ENCODE assay signal across 19 mouse cellular contexts in genomic region chr3:29803456-29803855, GRCm38 (mm10).
DNase-seq lines count a peak whose midpoint lies in the region; ATAC-seq and TF ChIP-seq lines count a peak whose summit lies in the region.
"Had no signal": no experiment of that assay in that cellular context is flagged by ENCODE, and none has a peak within 500 bp of the region (broad histone marks: within the 10 kb centered on the region; RNA-seq: fewer than 3 reads in every experiment).

No protein-coding gene starts in this region.

- H3K27me3 ChIP-seq in stomach, embryonic 16.5 days (ENCODE audit: control insufficient read depth, insufficient read depth, low read length) = no peaks in the 10 kb centered on the region; the same call in 1 of the 2 replicates
- no peaks in the 10 kb centered on the region for H3K27me3 ChIP-seq in stomach, postnatal 0 days (ENCODE audit: control insufficient read depth, insufficient read depth, low read length)
- no peaks in the 10 kb centered on the region for H3K27me3 ChIP-seq in embryonic facial prominence, embryonic 11.5 days (ENCODE audit: control insufficient read depth, insufficient read depth, low read length)
- no peaks in the 10 kb centered on the region for H3K27me3 ChIP-seq in limb, embryonic 12.5 days
- H3K27me3 ChIP-seq: embryonic facial prominence, embryonic 15.5 days; liver, embryonic 15.5 days had no signal

- no peak for TF ChIP-seq EP300 in stomach, postnatal 0 days (optimal IDR thresholded peaks at IDR 0.05)

- no peak overlapping the region for H3K4me3 ChIP-seq in stomach, embryonic 16.5 days (replicated peaks; ENCODE audit: low read length)
- H3K4me3 ChIP-seq in stomach, postnatal 0 days (ENCODE audit: low read depth, low read length) = no peak overlapping the region
- H3K4me3 ChIP-seq in embryonic facial prominence, embryonic 11.5 days (ENCODE audit: low read depth, low read length) = no peak overlapping the region
- H3K4me3 ChIP-seq in limb, embryonic 12.5 days (replicated peaks) = no peak overlapping the region
- H3K4me3 ChIP-seq: embryonic facial prominence, embryonic 15.5 days; liver, embryonic 15.5 days had no signal

- no peak overlapping the region for H3K4me2 ChIP-seq in stomach, embryonic 16.5 days (ENCODE audit: low read depth, low read length)
- no peak overlapping the region for H3K4me2 ChIP-seq in stomach, postnatal 0 days (replicated peaks; ENCODE audit: low read depth)
- no peak overlapping the region for H3K4me2 ChIP-seq in embryonic facial prominence, embryonic 11.5 days (ENCODE audit: low read depth, low read length)
- no peak overlapping the region; the same call in 1 of the 2 replicates for H3K4me2 ChIP-seq in limb, embryonic 12.5 days
- H3K4me2 ChIP-seq: embryonic facial prominence, embryonic 15.5 days; liver, embryonic 15.5 days had no signal

- no peaks in the 10 kb centered on the region for H3K36me3 ChIP-seq in stomach, embryonic 16.5 days (ENCODE audit: control insufficient read depth, insufficient read depth, low read length)
- no peaks in the 10 kb centered on the region for H3K36me3 ChIP-seq in stomach, postnatal 0 days (ENCODE audit: control insufficient read depth, insufficient read depth, low read length)
- H3K36me3 ChIP-seq in embryonic facial prominence, embryonic 11.5 days (replicated peaks; ENCODE audit: control insufficient read depth, insufficient read depth, low read depth, low read length) = no peaks in the 10 kb centered on the region
- H3K36me3 ChIP-seq in limb, embryonic 12.5 days = no peaks in the 10 kb centered on the region
- H3K36me3 ChIP-seq: embryonic facial prominence, embryonic 15.5 days; liver, embryonic 15.5 days had no signal

- no peak for TF ChIP-seq CTCF in stomach, postnatal 0 days (IDR thresholded peaks at IDR 0.05; ENCODE audit: low read depth)

- 36% methylated on average over 5 of the region's 5 CpGs for WGBS in stomach, embryonic 16.5 days
- WGBS in stomach, postnatal 0 days = 17% methylated on average over 5 of the region's 5 CpGs
- WGBS in embryonic facial prominence, embryonic 11.5 days = 24% methylated on average over 5 of the region's 5 CpGs
- WGBS in limb, embryonic 12.5 days = 16% methylated on average over 5 of the region's 5 CpGs

- ATAC-seq in stomach, embryonic 16.5 days (ENCODE audit: insufficient read depth, low FRiP score) = no peak
- ATAC-seq in stomach, postnatal 0 days (ENCODE audit: low FRiP score, low TSS enrichment) = no peak
- no peak for ATAC-seq in embryonic facial prominence, embryonic 11.5 days (replicated peaks; ENCODE audit: insufficient number of reproducible peaks, low FRiP score, low TSS enrichment, low read depth)
- ATAC-seq in limb, embryonic 12.5 days (ENCODE audit: insufficient number of reproducible peaks, insufficient read depth, low FRiP score, low TSS enrichment, low read depth) = 0 out of 2 replicates have a peak, but pooled peaks have one; percentile 56
- ATAC-seq: Patski had no signal

- H3K9me3 ChIP-seq in stomach, embryonic 16.5 days (replicated peaks; ENCODE audit: control insufficient read depth, low read length) = no peaks in the 10 kb centered on the region
- H3K9me3 ChIP-seq in stomach, postnatal 0 days (ENCODE audit: control insufficient read depth, low read length) = no peaks in the 10 kb centered on the region
- no peaks in the 10 kb centered on the region for H3K9me3 ChIP-seq in embryonic facial prominence, embryonic 11.5 days (replicated peaks; ENCODE audit: control insufficient read depth, low read length)
- H3K9me3 ChIP-seq in limb, embryonic 12.5 days = no peaks in the 10 kb centered on the region
- H3K9me3 ChIP-seq: embryonic facial prominence, embryonic 15.5 days; liver, embryonic 15.5 days had no signal

- 0 out of 2 replicates have a peak, but pooled peaks cover 2% of the 10 kb centered on the region for H3K4me1 ChIP-seq in stomach, embryonic 16.5 days (ENCODE audit: control insufficient read depth, insufficient read depth, low read length)
- H3K4me1 ChIP-seq in stomach, postnatal 0 days (replicated peaks; ENCODE audit: control insufficient read depth, insufficient read depth) = no peaks in the 10 kb centered on the region
- H3K4me1 ChIP-seq in embryonic facial prominence, embryonic 11.5 days (ENCODE audit: control insufficient read depth, insufficient read depth, low read length) = no peaks in the 10 kb centered on the region
- H3K4me1 ChIP-seq in limb, embryonic 12.5 days (replicated peaks) = peaks cover 7% of the 10 kb centered on the region
- H3K4me1 ChIP-seq: liver, embryonic 15.5 days had no signal

- H3K27ac ChIP-seq in stomach, embryonic 16.5 days (ENCODE audit: low read length) = peak overlapping the region; percentile 23; the same call in 1 of the 2 replicates
- no peak overlapping the region for H3K27ac ChIP-seq in stomach, postnatal 0 days (replicated peaks)
- no peak overlapping the region for H3K27ac ChIP-seq in embryonic facial prominence, embryonic 11.5 days (replicated peaks; ENCODE audit: low read depth, low read length)
- peak overlapping the region; percentile 72; the same call in 1 of the 2 replicates for H3K27ac ChIP-seq in limb, embryonic 12.5 days
- H3K27ac ChIP-seq: embryonic facial prominence, embryonic 15.5 days; kidney, postnatal 0 days; liver, embryonic 15.5 days had no signal

- no peak for DNase-seq in stomach, postnatal 0 days (ENCODE audit: low spot score)
- DNase-seq in embryonic facial prominence, embryonic 11.5 days (ENCODE audit: low spot score) = peak; percentile 43
- DNase-seq in kidney, postnatal 36 days = no peak
- DNase-seq in adipocyte (ENCODE audit: low spot score) = no peak
- DNase-seq in cerebellum, adult 11-12 months = no peak
- DNase-seq: adrenal gland, postnatal 14 days; cerebellum, adult 18-20 months; cerebellum, postnatal 36 days; gastrocnemius, postnatal 14 days; heart, adult 18-20 months; kidney, adult 18-20 months; right cerebral cortex, postnatal 25 days; thymus, adult 2 months had no signal

- H3K9ac ChIP-seq in stomach, embryonic 16.5 days (ENCODE audit: low read length) = no peak overlapping the region
- H3K9ac ChIP-seq in stomach, postnatal 0 days (ENCODE audit: low read length) = no peak overlapping the region
- H3K9ac ChIP-seq in embryonic facial prominence, embryonic 11.5 days (replicated peaks; ENCODE audit: low read length) = no peak overlapping the region
- no peak overlapping the region for H3K9ac ChIP-seq in limb, embryonic 12.5 days (replicated peaks)
- H3K9ac ChIP-seq: embryonic facial prominence, embryonic 15.5 days; liver, embryonic 15.5 days had no signal

Comparison
In these comparisons a context has a peak if more than half of its experiments do, and no peak if none do; other contexts are left out.
1. H3K27ac ChIP-seq: peak in stomach, embryonic 16.5 days (single experiment) and limb, embryonic 12.5 days (single experiment); none in stomach, postnatal 0 days (single experiment) and embryonic facial prominence, embryonic 11.5 days (single experiment).